Mouse (Mus musculus): ENCODE results near the gene Inhba.

Inhba gene

GRCm38 (mm10) chr13:16023070-16024039 lies 11.7 kb downstream of the Inhba start:
- no peak for DNase-seq (ENCODE audit: low spot score in 2 of 2)

DNA sequence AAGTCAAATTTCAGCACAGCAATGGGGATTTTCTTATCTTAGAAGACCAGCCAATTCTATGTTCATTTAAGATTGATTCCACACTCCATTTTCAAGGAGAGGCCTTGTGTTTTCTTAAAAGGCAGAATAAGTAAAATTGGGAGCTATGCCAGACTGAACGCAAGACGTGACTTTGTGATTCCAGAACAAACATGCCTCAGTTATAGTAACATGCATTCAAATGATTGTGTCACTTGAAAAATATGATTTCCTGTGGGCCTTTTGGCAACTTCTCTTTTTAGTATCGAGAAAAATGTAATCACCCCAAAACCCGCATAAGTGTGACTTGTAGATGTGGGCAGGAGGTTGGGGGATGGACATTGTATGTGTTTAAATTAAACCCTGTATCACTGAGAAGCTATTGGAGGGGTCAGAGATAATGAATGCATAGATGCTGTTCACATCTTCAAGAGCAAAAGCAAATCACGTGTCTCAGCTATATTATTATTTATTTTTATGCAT lies 19.0 kb downstream of the Inhba start:
- DNase-seq (ENCODE audit: low spot score in 2 of 2): no peak

DNA sequence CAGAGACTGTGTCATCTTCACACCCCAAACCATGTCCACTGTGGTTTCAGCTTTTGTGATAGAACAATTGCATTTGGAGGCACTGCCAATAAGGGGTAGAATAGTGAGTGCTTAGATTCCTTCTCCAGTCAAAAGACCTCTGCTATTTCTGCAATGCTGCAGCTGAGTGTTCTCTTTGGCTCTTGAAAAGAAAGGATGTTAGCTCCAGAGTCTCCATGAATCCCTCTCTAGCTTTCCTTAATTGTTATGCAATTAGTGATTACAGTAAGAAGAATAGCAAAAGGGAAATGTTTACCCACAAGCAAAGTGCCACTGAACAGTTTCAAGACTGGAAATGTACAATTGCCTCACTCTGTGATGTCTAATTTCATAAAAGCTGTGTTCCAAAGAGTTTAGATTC lies 20.8 kb downstream of the Inhba start:
- DNase-seq (ENCODE audit: low spot score in 2 of 2): no peak

- no peak for DNase-seq (ENCODE audit: low spot score in 2 of 2)
Observed at GRCm38 (mm10) chr13:16032935-16033592, 21.4 kb downstream of the Inhba start.

DNA sequence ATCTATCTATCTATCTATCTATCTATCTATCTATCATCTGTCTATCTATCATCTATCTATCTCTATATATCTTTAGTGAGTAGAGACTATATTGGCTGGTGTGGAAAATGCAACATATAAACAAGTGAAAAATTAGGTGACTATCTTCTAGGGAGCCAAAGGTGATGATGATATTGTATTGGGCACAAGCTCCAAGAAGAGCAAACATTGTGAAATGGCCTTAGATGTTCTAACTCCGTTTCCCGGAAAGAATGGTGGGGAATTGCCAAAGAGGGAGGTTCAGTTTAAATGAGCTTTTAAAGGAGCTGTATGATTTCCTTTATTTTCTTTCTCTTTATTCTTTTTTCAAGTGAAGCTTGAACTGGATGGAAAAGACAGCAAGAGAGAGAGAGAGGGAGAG lies 57.4 kb downstream of the Inhba start:
- DNase-seq (ENCODE audit: low spot score in 2 of 2): no peak

GRCm38 (mm10) chr13:16077276-16077675 lies 65.6 kb downstream of the Inhba start:
- DNase-seq (ENCODE audit: low spot score in 2 of 2): no peak

DNA sequence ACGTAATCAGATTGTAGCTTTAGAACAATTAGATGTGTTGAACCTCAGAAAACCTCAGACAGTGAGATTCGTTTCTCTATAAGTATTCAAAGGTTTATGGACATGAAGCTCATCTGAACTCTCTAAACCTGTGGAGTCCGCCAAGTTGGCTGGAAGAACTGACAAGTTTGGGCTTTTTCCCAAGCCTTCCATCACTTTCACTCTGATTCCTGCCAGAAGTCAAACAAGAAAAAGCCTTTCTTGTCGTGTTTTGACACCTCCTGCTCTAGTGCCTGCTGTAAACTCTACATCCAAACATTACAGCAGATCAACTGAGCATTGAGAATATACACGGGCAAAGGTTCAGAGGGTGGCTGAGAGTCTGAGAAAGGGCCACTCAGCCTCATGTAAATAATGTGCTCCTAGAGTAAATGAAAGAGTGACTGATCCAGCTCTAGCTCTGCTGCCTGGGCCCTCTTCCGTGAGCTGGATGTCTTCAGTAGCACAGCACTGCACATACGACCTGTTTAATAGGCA lies 66.6 kb downstream of the Inhba start:
- DNase-seq (ENCODE audit: low spot score in 2 of 2): no peak

- no peak for DNase-seq (ENCODE audit: low spot score in 2 of 2)
Observed at GRCm38 (mm10) chr13:16080205-16080604, 68.6 kb downstream of the Inhba start.

Data from thymus, postnatal 10 days (tissue).